Mouse (Mus musculus) ovary, postnatal 36 days (tissue): ENCODE data around the gene C1ql1.
"Not testable (repeated sequence)": the region's sequence is repeated elsewhere in the genome, so short reads cannot be mapped to it uniquely, and the experiment has no call there.

ENCODE experiments used
- DNase-seq: peaks from one replicate; pipeline ENCODE4 v3.0.0; 2022; ENCODE audit warnings: low spot score, mixed read lengths

Gene C1ql1

DNA sequence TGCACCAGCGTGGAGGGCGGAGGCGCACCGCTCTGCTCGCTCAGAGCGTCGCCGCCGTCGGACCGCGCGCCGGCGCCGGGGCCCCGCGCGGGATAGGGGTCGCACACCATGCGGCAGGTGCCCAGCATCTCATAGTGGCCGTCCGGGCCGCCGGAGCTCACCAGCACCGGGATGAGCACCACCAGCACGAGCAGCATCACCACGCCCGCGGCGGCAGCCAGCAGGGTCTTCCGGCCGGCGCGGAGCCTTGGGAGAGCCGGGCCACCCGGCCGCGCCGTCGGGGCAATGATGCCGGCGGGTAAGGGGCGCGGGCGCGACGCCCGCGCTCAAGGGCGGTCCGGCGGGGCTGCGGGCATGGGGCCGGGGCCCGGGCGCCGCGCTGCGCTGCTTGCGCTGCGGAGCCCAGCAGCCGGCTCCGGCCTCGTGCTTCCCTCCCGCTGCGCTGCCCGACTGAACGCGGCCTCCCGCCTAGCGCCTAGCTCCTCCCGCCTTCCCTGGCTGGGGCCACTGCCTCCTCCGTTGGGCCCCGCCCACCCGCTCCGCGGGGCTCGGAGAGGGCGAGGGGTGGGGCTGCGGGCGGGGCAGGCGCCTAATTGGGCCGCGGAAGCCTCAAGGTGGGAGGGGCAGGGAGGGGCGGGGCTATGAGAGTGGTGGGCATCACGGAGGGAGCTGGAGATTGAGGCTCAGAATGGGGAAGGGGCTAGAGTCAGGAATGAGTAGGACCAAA, at the start of gene C1ql1:
Gene C1ql1 (minus strand): TSS at position 424 of the 727 bp plus-strand sequence.
- DNase-seq, result peak; percentile 89

- DNase-seq, result no peak
Measured at GRCm38 (mm10) chr11:102994952-102995351, 48.5 kb upstream of the C1ql1 start.

- DNase-seq, result no peak
Measured at GRCm38 (mm10) chr11:102993420-102994029, 47.0 kb upstream of the C1ql1 start.

DNA sequence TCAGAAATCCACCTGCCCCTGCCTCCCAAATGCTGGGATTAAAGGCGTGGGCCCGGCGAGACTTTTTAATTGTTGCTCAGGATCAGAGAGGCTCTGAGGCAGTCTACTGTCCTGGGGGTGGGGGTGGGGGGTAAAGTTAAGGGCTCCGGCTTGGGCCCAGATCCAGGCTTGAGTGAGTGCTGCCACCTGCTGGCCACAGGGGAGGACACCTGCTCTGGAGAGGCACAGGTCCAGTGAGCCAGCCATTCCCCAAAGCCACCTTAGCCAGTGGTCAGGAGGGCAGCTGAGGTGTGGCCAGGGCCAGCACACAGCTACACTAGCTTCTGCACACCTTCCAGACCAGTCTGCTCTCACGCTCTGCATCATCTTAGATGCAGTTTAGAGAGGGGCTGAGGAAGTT, 46.5 kb upstream of the C1ql1 start:
- DNase-seq, result peak; percentile 75

DNA sequence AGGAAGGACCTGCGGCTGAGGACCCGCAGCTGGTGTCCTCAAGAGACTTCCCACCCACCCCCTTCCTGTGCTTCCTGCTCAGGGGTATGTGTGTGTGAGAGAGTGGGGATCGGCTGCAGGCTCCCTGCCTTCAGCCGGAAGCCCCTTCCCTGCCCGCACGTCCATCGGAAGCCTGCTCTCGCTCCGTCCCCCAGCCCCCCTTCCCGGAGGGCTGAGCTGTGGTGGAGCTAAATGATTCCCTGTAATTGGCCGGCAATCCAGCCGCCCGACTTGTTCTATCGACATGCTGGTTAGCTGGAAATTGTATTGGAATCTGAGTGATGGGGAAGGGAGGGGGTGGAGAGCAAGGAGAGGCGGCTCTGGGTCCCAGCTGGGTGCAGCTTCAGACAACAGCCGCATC, 45.2 kb upstream of the C1ql1 start:
- no peak for DNase-seq

GRCm38 (mm10) chr11:102990152-102990663, 43.7 kb upstream of the C1ql1 start:
- peak; percentile 65 for DNase-seq

DNA sequence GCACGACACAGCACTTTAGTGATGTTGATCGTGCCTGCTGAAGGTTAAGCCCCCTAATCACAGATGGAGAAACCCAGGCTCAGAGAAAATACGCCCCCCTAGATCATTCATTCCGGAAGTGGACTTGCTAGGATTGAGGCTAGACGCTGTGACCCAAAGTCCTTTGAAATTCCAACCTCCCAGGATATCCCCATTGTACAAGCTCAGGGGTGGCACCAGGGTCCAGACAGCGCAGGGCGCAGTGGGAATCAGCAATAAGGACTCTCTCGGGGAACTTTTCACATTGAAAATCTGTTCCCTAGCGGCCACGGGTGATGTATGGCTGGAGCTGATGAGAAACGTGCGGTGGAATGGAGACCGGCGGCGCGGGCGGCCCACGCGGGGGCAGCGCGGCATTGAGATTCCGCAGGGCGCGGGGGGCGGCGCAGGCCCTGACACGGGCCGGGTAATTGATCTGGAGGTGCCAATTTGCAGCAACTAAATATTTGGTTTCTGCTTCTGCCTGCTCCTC, 43.2 kb upstream of the C1ql1 start:
- no peak for DNase-seq

GRCm38 (mm10) chr11:102985160-102985559, 38.7 kb upstream of the C1ql1 start:
- no peak for DNase-seq

DNA sequence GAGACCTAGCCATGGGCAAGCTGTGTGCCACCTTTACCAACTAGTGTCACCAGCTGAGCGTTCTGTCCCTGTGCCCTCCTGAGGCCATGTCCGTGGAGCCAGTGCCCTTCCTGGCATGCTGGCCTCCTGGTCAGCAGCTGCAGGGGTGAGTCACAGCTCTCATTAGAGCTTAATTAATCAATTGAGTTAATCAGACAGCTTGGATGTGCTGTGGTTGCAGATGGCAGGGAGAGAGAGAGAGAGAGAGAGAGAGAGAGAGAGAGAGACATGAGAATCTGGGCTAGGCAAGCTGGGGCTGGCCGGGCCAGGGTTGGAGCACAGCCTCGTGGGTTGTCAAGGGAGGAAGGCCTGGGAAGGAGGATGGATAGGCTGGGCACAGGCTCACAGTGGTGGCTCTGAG, 38.1 kb upstream of the C1ql1 start:
- no peak for DNase-seq

DNA sequence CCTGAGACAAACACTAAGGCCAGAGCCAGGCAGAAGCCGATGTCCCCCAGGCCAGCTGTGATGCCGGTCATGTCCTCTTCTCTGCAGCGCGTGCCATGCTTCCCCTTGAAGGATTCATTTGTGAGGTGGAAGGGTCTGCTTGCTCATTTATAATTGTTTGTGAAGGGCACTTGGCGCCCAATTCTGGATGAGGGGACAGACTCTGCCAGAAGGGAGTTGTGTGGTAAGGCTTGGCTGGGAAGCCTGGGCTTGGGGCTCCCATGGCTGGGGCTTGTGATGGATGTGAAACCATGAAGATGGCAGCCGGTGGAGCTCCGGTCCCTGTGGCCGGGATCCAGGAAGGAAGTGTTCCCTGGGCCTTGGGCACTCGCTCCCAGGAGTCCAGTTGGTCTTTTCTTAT, 37.6 kb upstream of the C1ql1 start:
- DNase-seq, result no peak

GRCm38 (mm10) chr11:102981151-102981890, 34.8 kb upstream of the C1ql1 start:
- no peak for DNase-seq

GRCm38 (mm10) chr11:102978052-102978666, 31.7 kb upstream of the C1ql1 start:
- no peak for DNase-seq

DNA sequence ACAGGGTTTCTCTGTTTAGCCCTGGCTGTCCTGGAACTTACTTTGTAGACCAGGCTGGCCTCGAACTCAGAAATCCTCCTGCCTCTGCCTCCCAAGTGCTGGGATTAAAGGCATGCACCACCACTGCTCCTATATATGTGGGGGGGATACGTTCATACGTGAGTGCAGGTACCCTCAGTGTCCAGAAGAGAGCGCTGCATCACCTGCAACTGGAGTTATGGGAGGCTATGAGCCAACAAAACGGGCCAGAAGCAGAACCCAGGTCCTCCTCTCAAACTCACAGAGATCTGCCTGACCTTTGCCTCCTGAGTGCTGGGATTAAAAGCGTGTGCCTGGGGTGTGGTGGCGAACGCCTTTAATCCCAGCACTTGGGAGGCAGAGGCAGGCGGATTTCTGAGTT, 29.5 kb upstream of the C1ql1 start:
- not testable (repeated sequence) for DNase-seq

DNA sequence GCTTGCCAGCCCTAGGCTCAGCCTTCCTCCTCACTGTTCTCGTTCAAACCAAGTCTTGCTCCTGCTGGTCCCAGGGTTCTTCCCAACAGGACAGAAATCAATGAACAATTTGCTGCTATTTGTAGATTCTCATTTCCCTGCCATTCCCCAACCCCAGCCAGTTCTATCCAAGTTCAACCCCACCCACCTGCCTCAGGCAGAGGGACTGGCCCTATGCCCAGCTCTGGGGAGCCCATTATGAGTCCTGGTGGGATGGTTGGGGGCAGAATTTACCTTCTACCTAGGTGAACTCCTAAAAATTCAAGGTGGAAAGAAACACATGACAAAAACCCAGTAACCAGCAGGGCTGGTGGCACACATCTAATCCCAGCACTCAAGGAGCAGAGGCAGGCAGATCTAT, 25.8 kb upstream of the C1ql1 start:
- no peak for DNase-seq

- no peak for DNase-seq
Measured at GRCm38 (mm10) chr11:102971604-102972003, 25.1 kb upstream of the C1ql1 start.

- no peak for DNase-seq
Measured at GRCm38 (mm10) chr11:102964547-102965091, 18.1 kb upstream of the C1ql1 start.

DNA sequence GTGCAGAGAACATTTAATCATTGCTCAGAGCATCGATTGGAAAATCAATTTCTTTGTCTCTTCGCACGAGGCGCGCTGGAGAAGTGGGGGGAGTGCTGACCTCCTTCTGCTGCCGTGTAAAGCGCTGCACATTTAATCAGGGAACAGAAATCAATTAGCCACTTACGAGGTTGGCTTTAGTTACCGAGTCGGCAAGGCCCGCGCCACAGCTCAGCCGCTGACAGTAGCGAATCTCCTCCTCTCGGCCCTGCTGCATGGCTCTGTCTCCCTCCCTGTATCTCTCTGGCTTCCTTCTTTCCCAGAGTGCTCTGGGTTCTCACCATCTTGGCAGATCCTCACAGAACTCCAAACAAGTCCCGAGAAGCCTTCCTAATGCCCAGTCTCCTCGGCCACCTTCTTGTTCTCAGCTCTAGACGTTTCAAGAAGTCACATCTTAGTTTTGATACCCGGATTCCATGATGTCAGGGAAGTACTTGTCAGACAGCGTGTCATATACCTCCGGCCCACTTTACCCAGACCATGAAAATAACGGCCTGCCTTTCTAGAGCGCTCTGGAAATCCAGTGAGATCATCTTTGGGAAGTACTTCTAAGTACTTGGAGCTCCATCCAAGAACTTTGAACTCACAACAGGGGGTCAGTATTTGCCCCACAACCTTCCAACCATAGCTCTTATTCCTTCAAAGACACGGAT, 17.5 kb upstream of the C1ql1 start:
- DNase-seq, result no peak

GRCm38 (mm10) chr11:102963246-102963854, 16.9 kb upstream of the C1ql1 start:
- DNase-seq, result no peak

GRCm38 (mm10) chr11:102962861-102963245, 16.4 kb upstream of the C1ql1 start:
- no peak for DNase-seq

DNA sequence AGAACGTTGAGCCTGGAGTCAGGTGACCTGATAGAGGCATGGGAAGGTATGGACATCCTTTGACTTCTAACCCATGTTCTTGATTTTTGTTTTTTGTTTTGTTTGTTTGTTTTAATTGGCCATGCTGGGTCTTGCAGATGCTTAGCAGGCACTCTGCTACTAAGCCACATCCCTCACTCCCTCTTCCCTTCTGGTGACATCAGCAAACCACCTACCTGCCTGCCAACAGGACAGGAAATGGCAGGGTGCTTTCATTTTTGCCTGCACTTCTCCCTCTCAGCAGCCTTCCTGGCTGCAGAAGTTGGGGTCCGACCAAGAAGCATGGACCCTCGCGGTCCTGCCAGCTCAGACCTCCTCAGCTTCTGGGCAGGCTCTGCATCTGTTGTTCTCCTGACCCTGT, 14.6 kb upstream of the C1ql1 start:
- DNase-seq, result no peak

DNA sequence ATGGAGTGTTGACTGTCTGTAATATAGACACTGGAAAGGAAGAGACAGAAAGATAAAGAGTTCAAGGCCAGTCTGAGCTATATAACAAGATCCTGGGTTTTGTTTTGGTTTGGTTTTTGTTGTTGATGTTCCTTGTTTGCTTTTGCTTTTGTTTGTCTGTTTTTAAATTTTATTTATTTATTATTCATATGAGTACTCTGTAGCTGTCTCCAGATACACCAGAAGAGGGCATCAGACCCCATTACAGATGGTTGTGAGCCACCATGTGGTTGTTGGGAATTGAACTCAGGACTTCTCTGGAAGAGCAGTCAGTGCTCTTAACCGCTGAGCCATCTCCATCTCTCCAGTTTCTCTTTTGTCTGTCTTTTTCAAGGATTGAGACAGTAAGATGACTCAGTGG, 12.4 kb upstream of the C1ql1 start:
- no peak for DNase-seq
